Mouse (Mus musculus) spleen, adult 18-20 months (tissue): ENCODE data around the gene Nrl.
A peak's percentile ranks its signal among the peaks of the same experiment; 100 is the strongest.

Experiments used
- DNase-seq, 2 experiments: peaks; one replicate each; pipeline ENCODE4 v3.0.0; 2022; ENCODE audit warnings: mixed read lengths in 2 of 2

The Nrl gene

GRCm38 (mm10) chr14:55524785-55525184, at the start of gene Nrl:
TSS of gene Nrl (minus strand) at chr14:55524981.
- DNase-seq = no peak

GRCm38 (mm10) chr14:55571760-55572159, 47.0 kb upstream of the Nrl start:
- no peak for DNase-seq

- DNase-seq = no peak
Observed at GRCm38 (mm10) chr14:55570588-55570987, 45.8 kb upstream of the Nrl start.

DNA sequence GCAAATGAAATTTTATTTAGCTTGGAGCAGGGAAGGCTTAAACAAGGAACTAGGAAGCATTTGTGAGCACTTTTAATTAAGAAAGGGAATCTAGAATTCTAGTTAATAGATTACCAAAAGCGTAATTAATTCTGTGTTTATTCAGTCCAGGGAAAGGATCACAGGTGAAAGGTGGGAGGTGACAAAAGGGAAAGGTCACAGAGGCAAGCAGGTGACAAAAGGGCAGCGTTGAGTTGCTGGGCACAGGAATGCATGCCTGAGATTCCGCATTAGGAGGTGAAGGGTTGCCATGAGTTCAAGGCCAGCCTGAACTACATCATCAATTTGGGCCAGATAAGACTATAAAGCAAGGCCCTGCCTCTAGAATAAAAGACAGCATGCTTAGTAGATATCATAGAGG, 42.7 kb upstream of the Nrl start:
- DNase-seq = no peak

DNA sequence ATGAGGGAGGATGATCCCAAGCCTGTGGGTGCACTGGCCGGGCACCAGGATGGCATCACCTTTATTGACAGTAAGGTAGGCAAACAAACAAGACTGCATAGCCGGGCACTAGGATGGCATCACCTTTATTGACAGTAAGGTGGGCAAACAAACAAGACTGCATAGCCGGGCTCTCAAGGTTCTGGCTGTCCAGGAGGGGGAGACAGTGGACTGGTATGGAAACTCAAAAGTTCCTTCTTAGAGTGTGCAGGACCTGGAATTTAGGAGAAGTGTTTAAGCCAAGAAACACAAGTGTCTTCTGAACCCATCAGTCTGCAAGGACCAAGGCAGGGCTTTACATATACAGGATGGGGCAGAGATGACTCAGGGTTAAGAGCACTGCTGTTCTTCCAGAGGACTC, 41.0 kb upstream of the Nrl start:
- no peak for DNase-seq

DNA sequence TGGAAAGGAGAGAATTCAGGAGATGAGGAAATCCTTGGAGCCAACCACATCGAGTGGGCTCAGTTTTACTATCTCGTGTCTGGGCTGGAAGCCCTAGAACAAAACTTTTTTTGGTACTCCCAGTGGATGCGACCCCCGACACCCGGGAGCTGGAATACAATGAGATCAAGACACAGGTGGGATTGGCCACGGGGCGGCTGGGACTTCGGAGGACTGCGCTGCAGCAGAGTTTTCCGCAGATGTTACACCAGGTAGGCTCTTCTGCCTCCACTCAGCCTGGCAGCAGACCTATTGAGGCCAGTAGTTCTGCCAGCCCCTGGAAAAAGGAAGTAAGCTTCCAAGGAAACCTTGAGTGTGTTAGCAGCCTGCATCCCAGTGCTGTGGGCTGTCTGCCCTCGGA, 38.5 kb upstream of the Nrl start:
- no peak for DNase-seq

DNA sequence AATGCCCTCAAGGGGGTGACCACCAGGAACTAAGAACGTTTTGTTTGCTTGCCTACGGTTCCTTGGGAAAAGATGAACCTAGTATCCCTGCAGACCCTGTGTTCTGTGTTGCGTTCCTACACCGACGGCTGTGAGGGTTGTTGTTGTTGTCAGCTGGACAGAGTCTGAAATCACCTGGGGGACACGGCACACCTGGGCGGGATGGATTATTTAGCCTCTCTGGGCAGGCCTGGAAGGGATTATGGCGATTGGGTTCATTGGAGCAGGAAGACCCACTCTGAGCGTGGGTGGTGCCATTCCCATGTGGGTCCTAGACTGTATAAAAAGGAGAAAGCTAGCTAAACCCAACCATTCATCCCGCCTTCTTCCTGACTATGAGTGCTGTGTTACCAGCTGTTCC, 37.1 kb upstream of the Nrl start:
- DNase-seq = no peak

DNA sequence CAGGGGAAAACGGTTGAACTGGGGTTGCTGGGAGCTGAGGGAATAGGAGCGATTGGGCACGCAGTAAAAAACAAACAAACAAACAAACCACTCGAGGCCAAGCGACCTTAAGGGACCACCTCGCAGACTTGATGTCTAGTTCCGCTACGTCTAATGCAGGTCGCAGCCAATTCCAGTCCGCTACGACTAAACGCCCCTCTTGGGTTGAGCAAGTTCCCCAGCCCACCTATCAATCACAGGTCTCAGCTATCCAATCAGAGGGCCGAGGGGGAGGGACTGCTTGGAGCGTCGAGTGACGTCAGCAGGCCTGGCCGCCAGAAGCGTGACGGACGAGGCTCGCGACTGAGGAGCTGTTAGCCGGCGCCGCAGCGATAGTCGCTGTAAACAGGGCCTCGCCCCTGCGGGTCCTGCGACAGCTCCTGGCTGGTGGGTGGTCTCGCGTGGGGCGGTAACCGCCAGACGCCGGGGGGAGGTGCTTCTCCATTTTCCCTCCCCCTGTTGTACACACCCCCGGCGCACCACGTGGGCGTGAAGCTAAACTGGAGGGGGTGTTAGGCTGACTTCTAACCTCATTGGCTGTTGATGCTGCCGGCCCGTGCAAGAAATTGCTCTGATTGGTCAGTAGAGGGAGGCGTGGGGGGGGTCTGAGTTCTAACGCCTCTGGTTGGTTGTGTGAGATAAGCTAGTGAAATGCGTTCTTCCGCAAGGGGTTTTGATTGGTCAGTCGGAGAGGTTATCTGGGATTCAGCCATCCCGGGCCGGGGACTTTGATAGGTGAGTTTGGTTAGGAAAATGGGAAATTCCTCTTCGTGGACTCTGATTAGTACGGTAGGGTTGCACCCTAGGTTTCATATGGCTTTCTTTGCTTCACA, 35.7 kb upstream of the Nrl start, which contains the start of gene A730061H03Rik:
A730061H03Rik (minus strand) TSS at position 205 of the 872 bp plus-strand sequence.
- DNase-seq = peak; percentile 96 to 97

DNA sequence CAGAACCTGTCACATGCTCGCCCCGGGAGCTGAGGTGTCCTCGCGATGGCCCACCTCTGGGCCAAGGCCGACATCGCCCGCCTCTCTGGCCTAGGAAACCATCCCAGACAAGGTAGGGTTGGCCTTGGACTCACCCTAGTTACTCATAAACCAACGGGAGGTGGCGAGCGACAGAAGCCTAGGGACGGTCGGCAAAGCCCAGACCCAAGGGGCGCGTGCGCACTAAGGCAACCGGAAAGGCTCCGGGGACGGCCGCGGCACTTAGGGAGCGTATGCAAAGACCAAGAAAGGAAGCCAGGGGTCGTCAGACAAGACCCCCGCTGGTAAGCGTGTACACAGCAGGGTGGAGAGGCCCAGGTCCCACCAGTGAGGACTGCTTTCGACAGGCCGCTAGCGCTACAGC, 35.0 kb upstream of the Nrl start, which contains the start of gene Dcaf11:
Dcaf11 (plus strand) TSS at position 208 of the 403 bp plus-strand sequence.
- DNase-seq = peak; percentile 82 to 85

DNA sequence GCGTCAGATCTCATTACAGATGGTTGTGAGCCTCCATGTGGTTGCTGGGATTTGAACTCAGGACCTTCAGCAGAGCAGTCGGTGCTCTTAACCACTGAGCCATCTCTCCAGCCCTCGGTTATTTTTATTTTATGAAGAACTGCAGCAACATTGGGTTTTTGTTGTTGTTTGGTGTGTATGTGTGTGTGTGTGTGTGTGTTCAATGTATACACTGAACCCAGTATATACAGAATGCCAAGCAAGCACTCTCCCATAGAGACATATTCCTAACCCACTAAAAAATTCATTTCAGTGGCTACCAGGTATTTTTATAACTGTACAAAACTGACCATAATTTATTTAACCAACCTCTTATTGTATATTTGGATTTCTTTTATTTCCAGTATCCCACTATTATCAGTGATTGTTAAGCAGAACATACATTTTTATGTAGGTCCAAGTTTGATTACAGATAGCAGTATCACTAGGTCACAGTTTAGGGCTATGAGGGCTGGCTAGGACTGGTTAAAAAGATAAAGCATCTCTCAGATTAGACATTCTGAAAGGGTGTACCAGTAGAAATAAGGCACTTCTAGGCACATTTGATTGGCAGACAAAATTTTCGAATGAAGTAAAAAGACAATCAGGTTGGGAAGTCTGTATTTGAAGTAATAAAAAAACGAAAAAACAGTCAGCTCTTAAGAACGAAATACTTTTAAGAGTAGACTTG, 34.1 kb upstream of the Nrl start:
- no peak for DNase-seq

GRCm38 (mm10) chr14:55557587-55557986, 32.8 kb upstream of the Nrl start:
- DNase-seq = no peak

DNA sequence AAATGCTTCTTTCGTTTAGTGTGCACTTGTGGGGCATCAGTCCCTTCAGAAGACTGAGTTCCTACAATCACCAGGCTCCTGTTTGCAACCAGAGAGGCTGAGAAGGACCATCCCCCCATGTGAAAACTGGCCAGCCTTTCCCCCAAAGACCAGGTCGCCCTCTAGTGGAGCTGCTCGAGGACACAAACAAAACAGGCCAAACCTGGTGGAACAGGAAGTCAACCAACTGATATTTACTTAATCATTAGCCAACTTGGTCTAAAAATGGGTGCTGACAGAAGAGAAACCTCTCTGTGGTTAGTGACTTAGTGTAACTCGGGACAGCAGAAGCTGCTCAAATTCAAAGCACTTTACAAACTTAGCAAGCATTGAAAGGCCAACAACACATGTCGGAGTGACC, 32.2 kb upstream of the Nrl start:
- peak; percentile 65 to 80 for DNase-seq

GRCm38 (mm10) chr14:55555788-55556187, 31.0 kb upstream of the Nrl start:
- no peak for DNase-seq

DNA sequence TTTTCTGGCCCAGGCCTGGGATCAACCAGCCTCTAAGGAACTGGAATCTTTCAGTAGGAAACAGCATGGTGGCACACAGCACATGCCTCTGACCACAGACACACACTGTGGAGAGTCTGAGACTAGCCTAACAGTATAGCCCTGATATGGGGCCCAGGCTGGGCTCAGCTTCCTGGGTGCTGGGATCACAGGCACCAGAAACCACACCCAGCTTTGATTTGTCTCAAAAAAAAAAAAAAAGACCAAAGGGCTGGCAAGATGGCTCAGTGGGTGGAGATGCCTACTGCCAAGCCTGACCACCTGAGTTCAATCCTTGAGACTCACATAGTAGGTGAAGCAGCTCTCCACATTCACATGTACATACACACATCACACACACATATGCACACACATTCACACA, 29.9 kb upstream of the Nrl start:
- DNase-seq = no peak

- DNase-seq = no peak
Observed at GRCm38 (mm10) chr14:55551794-55552193, 27.0 kb upstream of the Nrl start.

GRCm38 (mm10) chr14:55551347-55551746, 26.6 kb upstream of the Nrl start:
- no peak for DNase-seq

DNA sequence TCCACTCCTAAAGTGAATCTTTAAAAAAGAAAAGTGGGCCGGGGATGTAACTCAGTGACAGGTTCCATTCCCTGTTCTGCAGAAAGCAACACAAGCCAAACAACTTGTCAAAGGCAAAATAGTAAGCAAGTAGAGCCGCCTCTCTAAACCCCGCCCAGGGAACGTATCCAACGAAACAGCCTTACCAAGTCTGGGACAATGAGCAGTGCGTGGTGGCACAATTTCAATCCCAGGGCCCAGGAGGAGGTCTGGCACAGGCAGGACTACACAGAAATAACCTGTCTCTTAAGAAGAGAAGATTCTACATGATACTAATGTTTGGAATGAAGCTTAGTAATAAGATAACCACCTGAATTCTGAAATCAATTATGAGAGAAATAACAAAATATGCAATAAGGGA, 25.4 kb upstream of the Nrl start:
- DNase-seq = no peak

- DNase-seq = no peak
Observed at GRCm38 (mm10) chr14:55544334-55544733, 19.6 kb upstream of the Nrl start.

GRCm38 (mm10) chr14:55542268-55542667, 17.5 kb upstream of the Nrl start:
- DNase-seq = no peak

DNA sequence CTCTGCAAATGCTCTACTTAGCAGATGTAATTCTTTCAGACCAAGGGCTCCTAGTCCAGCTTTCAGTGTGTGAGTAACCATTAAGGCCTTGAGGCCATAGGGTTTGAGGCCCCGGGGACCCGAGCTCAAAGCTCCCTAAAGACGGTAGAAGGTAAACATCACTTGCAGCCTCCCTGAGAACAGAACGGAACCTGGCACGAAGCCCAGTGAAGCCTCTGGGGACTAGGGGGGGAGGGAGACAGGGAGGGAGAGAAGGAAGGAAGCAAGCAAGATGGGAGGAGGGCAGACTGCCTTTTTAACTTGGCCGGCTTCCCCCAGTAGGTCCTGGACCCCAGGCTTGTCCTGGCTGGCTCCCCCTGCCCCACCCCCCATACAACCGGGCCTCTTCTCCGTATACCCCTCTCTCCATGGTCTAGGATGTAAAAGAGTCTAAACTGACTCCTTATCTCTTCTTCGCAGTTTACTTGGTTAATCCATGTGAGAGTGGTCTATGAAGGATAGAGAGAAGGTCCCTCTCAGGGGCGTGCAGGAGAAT, 16.1 kb upstream of the Nrl start:
- peak; percentile 88 to 89 for DNase-seq

GRCm38 (mm10) chr14:55540067-55540786, 15.4 kb upstream of the Nrl start, which contains the start of gene Pck2:
TSS of gene Pck2 (plus strand) at chr14:55540266.
- peak; percentile 76 to 81 for DNase-seq

DNA sequence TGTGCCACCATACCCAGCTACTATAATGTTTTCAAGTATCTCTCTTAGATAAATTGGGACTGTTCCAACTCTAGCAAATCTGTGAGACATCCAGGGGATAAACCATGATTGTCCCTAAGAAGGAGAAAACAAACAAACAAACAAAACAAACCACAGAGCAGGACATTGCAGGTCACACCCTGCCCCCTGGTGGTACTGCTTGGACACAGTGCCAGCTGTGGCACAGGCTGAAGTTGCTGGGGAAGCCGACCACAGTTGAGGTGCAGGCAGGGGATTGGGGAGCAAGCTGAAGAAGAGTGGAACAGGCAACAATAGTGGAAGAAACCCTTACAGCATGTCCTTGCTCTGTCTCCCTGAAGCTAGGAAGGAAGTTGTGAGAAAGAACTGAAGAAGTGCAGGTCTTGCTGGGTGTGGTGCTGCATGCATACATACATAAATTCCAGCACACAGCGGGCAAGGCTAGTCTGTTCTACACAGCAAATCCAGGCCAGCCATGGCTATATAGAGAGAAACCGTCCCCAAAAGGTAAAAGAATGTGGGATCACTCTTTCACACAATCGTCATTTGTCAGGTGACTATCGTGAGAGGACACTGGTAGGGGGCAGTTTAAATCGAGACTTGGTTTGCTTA, 11.4 kb upstream of the Nrl start:
- DNase-seq = peak in 1 of 2 experiments; percentile 58
